Mouse (Mus musculus) embryonic fibroblast, embryonic 13.5 days (primary cell): Measurements from ENCODE around the gene Rbfox3.

Experiments used
- CTCF ChIP-seq: IDR thresholded peaks from 2 replicates; pipeline ENCODE4 v1.5.1; 2011; ENCODE audit warnings: mild to moderate bottlenecking, control low read depth, low read length, moderate library complexity, borderline replicate concordance; ENCODE audit not compliant: insufficient read depth
- POLR2A ChIP-seq: IDR thresholded peaks from 2 replicates; pipeline ENCODE4 v1.6.1; 2011; ENCODE audit warnings: low read depth, mild to moderate bottlenecking, control low read depth, low read length, moderate library complexity

- TF ChIP-seq POLR2A (no peak), CTCF (no peak)
These were observed 331.8 kb downstream of the Rbfox3 start for GRCm38 (mm10) chr11:118579622-118580021.
